Mouse (Mus musculus) lung, adult 2 months (tissue): ENCODE measurements around the gene Pgp. TPM values are rescaled to one million over a fixed set of nuclear protein-coding genes. Genes with fewer than 3 reads are reported as not detected.

Source experiments
- DNase-seq: peaks from one replicate; pipeline ENCODE4 v3.0.0; 2022
- H3K4me1 ChIP-seq: fragments of 200-500 bp; 2 replicates; pipeline ENCODE4 v1.6.1; 2011; ENCODE audit warnings: low read length; ENCODE audit not compliant: control insufficient read depth, insufficient read depth
- H3K4me3 ChIP-seq: fragments of 200-500 bp; replicated peaks from 2 replicates; pipeline ENCODE3; 2011; ENCODE audit warnings: low read depth, mild to moderate bottlenecking, control low read depth, low read length; ENCODE audit errors: extremely low read depth
- CTCF ChIP-seq: fragments of 200-500 bp; IDR thresholded peaks from 2 replicates; pipeline ENCODE4 v1.5.1; 2011; ENCODE audit warnings: mild to moderate bottlenecking, low read length, control low read depth; ENCODE audit not compliant: insufficient read depth
- POLR2A ChIP-seq: fragments of 200-500 bp; IDR thresholded peaks from 2 replicates; pipeline ENCODE4 v1.6.1; 2011; ENCODE audit warnings: low read depth, mild to moderate bottlenecking, control low read depth, low read length, borderline replicate concordance; ENCODE audit errors: extremely low read depth
- WGBS: fragments of 180-500 bp; shearing (Covaris S2); methylation state at CpG from one replicate; pipeline ENCODE4 v1.1.7; 2018; 5-methylcytosine and 5-hydroxymethylcytosine counted together
- polyA plus RNA-seq: library from polyadenylated mRNA; depleted of rRNA; stranded (reverse); fragments of >200 nt; gene quantifications from 2 replicates; pipeline ENCODE4 v1.2.3, GENCODE M21; 2012

Pgp gene
- polyA plus RNA-seq, 1 experiment: 39.5 TPM

- DNase-seq: no peak
- peaks cover 3% of the 10 kb centered on the region; the same call in 1 of the 2 replicates for H3K4me1 ChIP-seq
- WGBS: 54% methylated on average over 3 of the region's 3 CpGs
- H3K4me3 ChIP-seq: no peak overlapping the region
- TF ChIP-seq POLR2A (no peak), CTCF (0 out of 2 replicates have a peak, but pooled peaks have one; percentile 2)
Measured at GRCm38 (mm10) chr17:24480201-24480826, 10.1 kb downstream of the Pgp start.

GRCm38 (mm10) chr17:24481027-24481815, 11.0 kb downstream of the Pgp start:
- WGBS: 91% methylated on average over 20 of the region's 20 CpGs
- Histone ChIP-seq H3K4me3 (no peak overlapping the region), H3K4me1 (peaks cover 3% of the 10 kb centered on the region; the same call in 1 of the 2 replicates)
- no peak for DNase-seq
- TF ChIP-seq POLR2A: no peak
- no peak for TF ChIP-seq CTCF

- no peak for DNase-seq
- H3K4me3 ChIP-seq: no peak overlapping the region
- H3K4me1 ChIP-seq: no peaks in the 10 kb centered on the region
- WGBS: 92% methylated on average over 3 of the region's 3 CpGs
- TF ChIP-seq CTCF: no peak
- TF ChIP-seq POLR2A: no peak
Measured at GRCm38 (mm10) chr17:24483495-24483894, 13.3 kb downstream of the Pgp start.

- no peak for DNase-seq
- Histone ChIP-seq H3K4me3 (no peak overlapping the region), H3K4me1 (no peaks in the 10 kb centered on the region)
- no peak for TF ChIP-seq CTCF
- no peak for TF ChIP-seq POLR2A
- WGBS: 54% methylated on average over 11 of the region's 11 CpGs
Measured at GRCm38 (mm10) chr17:24485090-24485860, 15.1 kb downstream of the Pgp start.

GRCm38 (mm10) chr17:24488186-24488661, 18.0 kb downstream of the Pgp start, which contains the start of gene Caskin1:
Gene Caskin1, plus strand, starts transcription at chr17:24488601.
- no peaks in the 10 kb centered on the region for H3K4me1 ChIP-seq
- WGBS: 2% methylated on average over 45 of the region's 45 CpGs
- peak within 1 kb of the TSS; percentile 56 for H3K4me3 ChIP-seq
- DNase-seq: peak; percentile 22
- TF ChIP-seq CTCF (no peak), POLR2A (no peak)

GRCm38 (mm10) chr17:24488662-24489264, 18.6 kb downstream of the Pgp start:
- peak; percentile 21 for DNase-seq
- Histone ChIP-seq H3K4me3 (peak overlapping the region; percentile 56), H3K4me1 (no peaks in the 10 kb centered on the region)
- no peak for TF ChIP-seq CTCF
- no peak for TF ChIP-seq POLR2A
- WGBS: under 1% methylated on average over 71 of the region's 81 CpGs

- TF ChIP-seq POLR2A: no peak
- no peak for TF ChIP-seq CTCF
- WGBS: 43% methylated on average over 19 of the region's 19 CpGs
- H3K4me1 ChIP-seq: no peaks in the 10 kb centered on the region
- no peak for DNase-seq
- no peak overlapping the region for H3K4me3 ChIP-seq
Measured at GRCm38 (mm10) chr17:24489265-24490030, 19.3 kb downstream of the Pgp start.

GRCm38 (mm10) chr17:24490399-24490798, 20.2 kb downstream of the Pgp start:
- 90% methylated on average over 4 of the region's 4 CpGs for WGBS
- no peaks in the 10 kb centered on the region for H3K4me1 ChIP-seq
- no peak for DNase-seq
- TF ChIP-seq POLR2A (no peak), CTCF (no peak)
- H3K4me3 ChIP-seq: no peak overlapping the region
